Comparison of ENCODE assay signal across 8 mouse cellular contexts in the genomic region with DNA sequence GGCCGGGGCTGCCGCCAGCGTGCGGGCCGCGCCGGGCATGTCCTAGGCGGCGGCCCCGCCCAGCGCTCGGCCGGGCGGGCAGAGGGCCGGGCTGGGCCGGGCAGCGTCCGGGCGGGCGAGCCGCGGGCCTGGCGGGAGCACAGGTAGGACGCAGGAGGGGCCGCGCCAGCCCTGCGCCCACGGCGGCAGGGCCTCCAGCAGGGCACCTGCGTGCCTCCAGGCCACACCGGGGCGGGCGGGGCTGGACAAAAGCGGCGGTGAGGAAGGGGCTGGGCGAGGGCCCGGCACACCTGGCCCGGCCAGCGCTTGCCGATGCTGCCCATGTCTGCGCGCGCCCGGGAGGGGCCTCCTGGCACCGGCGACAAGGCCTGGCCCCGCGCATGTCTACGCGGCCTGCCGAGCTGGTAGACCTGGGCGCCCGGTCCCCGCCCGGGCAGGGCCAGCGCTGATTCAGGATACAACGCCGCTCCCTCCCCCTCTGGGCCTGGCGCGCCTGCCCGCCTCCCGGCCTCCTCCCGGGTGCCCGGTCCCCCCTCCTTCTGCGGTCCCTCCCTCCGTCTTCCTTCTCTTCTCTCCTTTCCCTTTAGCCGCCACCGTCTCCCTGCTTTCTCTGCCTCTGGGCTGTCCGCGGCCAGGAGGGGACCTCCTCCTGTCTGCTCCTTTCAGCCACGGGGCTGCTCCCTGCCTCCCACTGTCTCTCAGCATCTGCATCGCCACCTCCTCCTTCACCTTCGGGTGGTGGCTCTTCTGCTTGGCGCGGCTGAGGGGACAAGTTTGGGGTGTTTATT. TPM values are rescaled to one million over a fixed set of nuclear protein-coding genes. Genes with fewer than 3 reads are reported as not detected.
A peak's percentile ranks its signal among the peaks of the same experiment; 100 is the strongest.
DNase-seq lines count a peak whose midpoint lies in the region; ATAC-seq and TF ChIP-seq lines count a peak whose summit lies in the region.

No protein-coding gene starts in this region.

- H3K36me3 ChIP-seq in heart, embryonic 14.5 days (ENCODE audit: control insufficient read depth, insufficient read depth, low read length): no peaks in the 10 kb centered on the region
- H3K36me3 ChIP-seq in kidney, postnatal 0 days (ENCODE audit: insufficient read depth, low read length): no peaks in the 10 kb centered on the region; the same call in 1 of the 2 replicates

- no peak overlapping the region for H3K27ac ChIP-seq in heart, embryonic 14.5 days (replicated peaks in 1 of 2; ENCODE audit: control insufficient read depth in 1 of 2, insufficient read depth in 1 of 2, low read depth in 2 of 2, low read length in 2 of 2)
- H3K27ac ChIP-seq in kidney, postnatal 0 days: peak overlapping the region; percentile 96

- H3K9ac ChIP-seq in heart, embryonic 14.5 days (ENCODE audit: low read length): peak overlapping the region; percentile 82
- H3K9ac ChIP-seq in kidney, postnatal 0 days (ENCODE audit: low read depth, low read length): peak overlapping the region; percentile 89

- peak overlapping the region; percentile 99 for H3K4me2 ChIP-seq in heart, embryonic 14.5 days (ENCODE audit: low read length)
- peak overlapping the region; percentile 98 for H3K4me2 ChIP-seq in kidney, postnatal 0 days (ENCODE audit: low read length)

- 0 out of 2 replicates have a peak, but pooled peaks cover 3% of the 10 kb centered on the region for H3K27me3 ChIP-seq in heart, embryonic 14.5 days (ENCODE audit: control insufficient read depth, insufficient read depth, low read length)
- no peaks in the 10 kb centered on the region for H3K27me3 ChIP-seq in kidney, postnatal 0 days (ENCODE audit: insufficient read depth, low read length)

- H3K4me3 ChIP-seq in heart, embryonic 14.5 days (ENCODE audit: control insufficient read depth in 1 of 2, insufficient read depth in 1 of 2, low read depth in 1 of 2, low read length in 2 of 2): peak overlapping the region; percentile 67 to 70
- H3K4me3 ChIP-seq in kidney, postnatal 0 days (replicated peaks; ENCODE audit: low read depth, low read length): peak overlapping the region; percentile 80

- DNase-seq in A20 (ENCODE audit: low read depth, low spot score): peak; percentile 58
- DNase-seq in embryo, embryonic 10.5 days (ENCODE audit: low spot score): peak; percentile 39
- peak; percentile 56 for DNase-seq in kidney, postnatal 0 days (ENCODE audit: low spot score)
- DNase-seq in lung, postnatal 4 days: peak; percentile 71 to 83
- peak; percentile 56 to 62 for DNase-seq in right cerebral cortex, postnatal 10 days (ENCODE audit: low spot score in 2 of 2)
- DNase-seq in layer of hippocampus, adult 9-10 months (ENCODE audit: low spot score): no peak

- peaks cover 5 to 11% of the 10 kb centered on the region in 2 experiments; a peak in 3 of 4 replicates for H3K4me1 ChIP-seq in heart, embryonic 14.5 days (ENCODE audit: control insufficient read depth in 2 of 2, insufficient read depth in 2 of 2, low read length in 2 of 2)
- H3K4me1 ChIP-seq in kidney, postnatal 0 days (replicated peaks; ENCODE audit: insufficient read depth, low read length): peaks cover 9% of the 10 kb centered on the region; the same call in 1 of the 2 replicates

- no peaks in the 10 kb centered on the region for H3K9me3 ChIP-seq in heart, embryonic 14.5 days (ENCODE audit: control insufficient read depth, low read length)
- H3K9me3 ChIP-seq in kidney, postnatal 0 days (replicated peaks; ENCODE audit: low read length): no peaks in the 10 kb centered on the region

- 2% methylated on average over 43 of the region's 75 CpGs for WGBS in heart, embryonic 14.5 days
- WGBS in kidney, postnatal 0 days: under 1% methylated on average over 58 of the region's 75 CpGs

- no peak for TF ChIP-seq CTCF in kidney, postnatal 0 days (IDR thresholded peaks at IDR 0.05; ENCODE audit: low read depth)

- ATAC-seq in activated CD4-positive, CD25-positive, alpha-beta regulatory T cell, adult 4 months: peak; percentile 15
- peak; percentile 37 for ATAC-seq in heart, embryonic 14.5 days (ENCODE audit: insufficient number of reproducible peaks, insufficient read depth, low FRiP score, low read depth)
- ATAC-seq in kidney, postnatal 0 days (replicated peaks; ENCODE audit: low FRiP score, low read depth): peak; percentile 31; the same call in 1 of the 2 replicates

RNA-seq across cellular contexts. Expression of a gene that starts 2.2 kb away (rescaled TPM):
- polyA plus RNA-seq in activated CD4-positive, CD25-positive, alpha-beta regulatory T cell, adult 4 months (2017; shearing (Covaris generic)): 1 to 10 TPM; 2.3 to 2.5 TPM
- polyA plus RNA-seq in heart, embryonic 14.5 days (2014; fragmentation: Nextera tagmentation; extraction: Ambion mirVana): 5.0 and 6.1 TPM in 2 replicates
- polyA plus RNA-seq in kidney, postnatal 0 days (2015; fragmentation: Nextera tagmentation; extraction: Ambion mirVana): 13.6 and 13.9 TPM in 2 replicates

RNA-seq across cellular contexts. Expression of a gene that starts 38.0 kb away (rescaled TPM):
- 1 to 10 TPM in 1 of 2 experiments, under 1 TPM in 1; 0.50 to 4.7 TPM for polyA plus RNA-seq in activated CD4-positive, CD25-positive, alpha-beta regulatory T cell, adult 4 months (2017; shearing (Covaris generic))
- 6.0 and 6.8 TPM in 2 replicates for polyA plus RNA-seq in heart, embryonic 14.5 days (2014; fragmentation: Nextera tagmentation; extraction: Ambion mirVana)
- 7.8 TPM in 2 replicates for polyA plus RNA-seq in kidney, postnatal 0 days (2015; fragmentation: Nextera tagmentation; extraction: Ambion mirVana)

RNA-seq across cellular contexts. Expression of a gene that starts 43.8 kb away (rescaled TPM):
- 1 to 10 TPM; 2.2 to 2.6 TPM for polyA plus RNA-seq in activated CD4-positive, CD25-positive, alpha-beta regulatory T cell, adult 4 months (2017; shearing (Covaris generic))
- 5.3 and 6.7 TPM in 2 replicates for polyA plus RNA-seq in heart, embryonic 14.5 days (2014; fragmentation: Nextera tagmentation; extraction: Ambion mirVana)
- 5.9 and 6.7 TPM in 2 replicates for polyA plus RNA-seq in kidney, postnatal 0 days (2015; fragmentation: Nextera tagmentation; extraction: Ambion mirVana)

RNA-seq across cellular contexts. Expression of a gene that starts 47.8 kb away (rescaled TPM):
- polyA plus RNA-seq in activated CD4-positive, CD25-positive, alpha-beta regulatory T cell, adult 4 months (2017; shearing (Covaris generic)): 10 to 100 TPM; 17.3 to 23.5 TPM
- 163 and 182 TPM in 2 replicates for polyA plus RNA-seq in heart, embryonic 14.5 days (2014; fragmentation: Nextera tagmentation; extraction: Ambion mirVana)
- 72.5 and 114 TPM in 2 replicates for polyA plus RNA-seq in kidney, postnatal 0 days (2015; fragmentation: Nextera tagmentation; extraction: Ambion mirVana)
